Mouse (Mus musculus) forebrain, embryonic 16.5 days (tissue): ENCODE measurements around the gene St6galnac4. TPM values are rescaled to one million over a fixed set of nuclear protein-coding genes. Genes with fewer than 3 reads are reported as not detected.

Source experiments
- ATAC-seq: fragments of 200-750 bp; cut with Nextera tagmentation; 2 replicates; pipeline ENCODE4 v1.8.0; 2017; ENCODE audit warnings: mild to moderate bottlenecking, moderate library complexity
- H3K27ac ChIP-seq: fragments of 300-500 bp; sonication (generic); 2 replicates; pipeline ENCODE4 v1.5.1; 2014; ENCODE audit warnings: low read length, control low read depth
- H3K27me3 ChIP-seq: fragments of 300-500 bp; sonication (generic); replicated peaks from 2 replicates; pipeline ENCODE4 v1.6.1; 2014; ENCODE audit warnings: low read length; ENCODE audit not compliant: control insufficient read depth, insufficient read depth
- H3K36me3 ChIP-seq: fragments of 300-500 bp; sonication (generic); 2 replicates; pipeline ENCODE4 v1.6.1; 2014; ENCODE audit not compliant: control insufficient read depth, insufficient read depth
- H3K4me1 ChIP-seq: fragments of 300-500 bp; sonication (generic); replicated peaks from 2 replicates; pipeline ENCODE4 v1.6.1; 2014; ENCODE audit warnings: low read length; ENCODE audit not compliant: control insufficient read depth, insufficient read depth
- H3K4me2 ChIP-seq: fragments of 300-500 bp; sonication (generic); 2 replicates; pipeline ENCODE4 v1.6.1; 2014; ENCODE audit warnings: mild to moderate bottlenecking, low read length, control low read depth
- H3K4me3 ChIP-seq: fragments of 300-500 bp; sonication (generic); replicated peaks from 2 replicates; pipeline ENCODE4 v1.5.1; 2014; ENCODE audit warnings: mild to moderate bottlenecking, low read length, control low read depth
- H3K9ac ChIP-seq: fragments of 300-500 bp; sonication (generic); replicated peaks from 2 replicates; pipeline ENCODE4 v1.6.1; 2014; ENCODE audit warnings: low read depth, low read length, control low read depth
- H3K9me3 ChIP-seq: fragments of 300-500 bp; sonication (generic); 2 replicates; pipeline ENCODE4 v1.6.1; 2016; ENCODE audit warnings: low read length; ENCODE audit not compliant: control insufficient read depth
- WGBS: fragments of 180-500 bp; shearing (Covaris S2); extraction: QIAGEN DNeasy Blood & Tissue Kit; methylation state at CpG from one replicate; pipeline ENCODE4 v1.1.7; 2014; 5-methylcytosine and 5-hydroxymethylcytosine counted together
- polyA plus RNA-seq: library from polyadenylated mRNA; unstranded; fragments of >200 nt; fragmentation: Nextera tagmentation; extraction: Ambion mirVana; gene quantifications from 2 replicates; pipeline ENCODE4 v1.2.1, GENCODE M21; 2015

St6galnac4 gene
- polyA plus RNA-seq, 1 experiment from 2014 or later: 29.6 TPM

DNA sequence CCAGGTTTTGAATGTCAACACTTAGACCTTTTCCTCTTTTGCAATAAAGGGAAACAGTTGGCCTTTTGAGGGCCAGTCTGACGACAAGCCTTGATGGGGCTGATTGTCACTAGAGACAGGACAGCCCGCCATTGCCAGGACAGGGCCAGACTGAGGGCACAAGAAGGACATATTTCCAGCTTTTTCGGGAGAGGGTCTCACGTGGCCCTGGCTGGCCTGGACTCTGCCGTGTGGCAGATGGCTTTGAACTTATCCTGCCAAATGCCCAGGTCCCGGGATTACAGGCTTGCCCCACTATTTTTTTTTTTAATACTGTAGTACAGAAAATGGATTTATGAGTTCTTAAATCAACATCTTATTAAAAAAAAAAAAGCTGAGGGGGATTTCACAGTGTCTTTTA, 4.4 kb downstream of the St6galnac4 start:
- Histone ChIP-seq H3K27me3 (no peaks in the 10 kb centered on the region), H3K4me3 (no peak overlapping the region), H3K4me2 (no peak overlapping the region), H3K4me1 (peaks cover 26% of the 10 kb centered on the region), H3K36me3 (no peaks in the 10 kb centered on the region), H3K27ac (no peak overlapping the region), H3K9me3 (no peaks in the 10 kb centered on the region), H3K9ac (no peak overlapping the region)
- 83% methylated on average over 6 of the region's 6 CpGs for WGBS
- no peak for ATAC-seq

DNA sequence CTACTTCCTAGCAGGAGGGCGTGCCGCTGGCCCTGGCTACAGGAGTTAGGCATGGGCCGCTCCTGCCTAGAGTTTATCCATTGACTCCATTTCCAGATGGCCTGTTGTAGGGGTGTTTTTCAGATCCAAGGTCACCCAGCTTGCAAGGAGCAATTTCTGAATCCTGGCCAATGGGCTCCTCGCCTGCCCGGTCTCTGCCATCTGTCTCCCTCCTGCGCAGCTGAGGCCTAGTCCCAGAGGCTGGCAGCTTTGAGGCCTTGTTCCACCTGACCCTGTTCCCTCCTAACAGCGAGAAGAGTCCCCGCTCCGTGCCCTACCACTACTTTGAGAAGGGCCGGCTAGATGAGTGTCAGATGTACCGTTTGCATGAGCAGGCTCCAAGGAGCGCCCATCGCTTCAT, 9.8 kb downstream of the St6galnac4 start:
- 0 out of 2 replicates have a peak, but pooled peaks have one; percentile 26 for ATAC-seq
- Histone ChIP-seq H3K9me3 (no peaks in the 10 kb centered on the region), H3K27me3 (no peaks in the 10 kb centered on the region), H3K36me3 (no peaks in the 10 kb centered on the region), H3K9ac (no peak overlapping the region), H3K4me1 (peaks cover 4% of the 10 kb centered on the region; the same call in 1 of the 2 replicates), H3K27ac (no peak overlapping the region), H3K4me2 (no peak overlapping the region), H3K4me3 (no peak overlapping the region)
- WGBS: 65% methylated on average over 13 of the region's 13 CpGs

DNA sequence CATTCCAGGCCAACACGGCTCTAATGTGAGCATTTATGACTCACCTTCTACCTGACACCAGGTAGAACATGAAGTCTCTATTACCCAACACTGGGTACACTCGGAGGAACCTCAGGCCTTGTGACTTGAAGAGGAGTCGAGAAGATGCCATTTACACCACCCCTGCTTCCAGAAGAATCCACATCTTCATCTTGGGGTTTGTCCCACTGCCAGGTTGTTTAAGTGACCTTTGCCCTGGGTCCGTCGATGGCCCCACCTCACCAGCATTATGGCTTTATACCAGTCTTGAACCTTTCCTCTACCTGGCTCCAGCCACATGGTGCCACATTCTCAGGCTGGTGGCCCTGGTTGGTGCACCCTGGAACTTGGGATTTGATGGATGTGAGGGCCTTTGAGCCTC, 10.4 kb downstream of the St6galnac4 start:
- no peaks in the 10 kb centered on the region for H3K36me3 ChIP-seq
- no peaks in the 10 kb centered on the region for H3K9me3 ChIP-seq
- H3K4me3 ChIP-seq: no peak overlapping the region
- 93% methylated on average over 5 of the region's 5 CpGs for WGBS
- peaks cover 5% of the 10 kb centered on the region for H3K4me1 ChIP-seq
- no peak for ATAC-seq
- no peak overlapping the region for H3K9ac ChIP-seq
- H3K4me2 ChIP-seq: no peak overlapping the region
- no peak overlapping the region for H3K27ac ChIP-seq
- no peaks in the 10 kb centered on the region for H3K27me3 ChIP-seq

DNA sequence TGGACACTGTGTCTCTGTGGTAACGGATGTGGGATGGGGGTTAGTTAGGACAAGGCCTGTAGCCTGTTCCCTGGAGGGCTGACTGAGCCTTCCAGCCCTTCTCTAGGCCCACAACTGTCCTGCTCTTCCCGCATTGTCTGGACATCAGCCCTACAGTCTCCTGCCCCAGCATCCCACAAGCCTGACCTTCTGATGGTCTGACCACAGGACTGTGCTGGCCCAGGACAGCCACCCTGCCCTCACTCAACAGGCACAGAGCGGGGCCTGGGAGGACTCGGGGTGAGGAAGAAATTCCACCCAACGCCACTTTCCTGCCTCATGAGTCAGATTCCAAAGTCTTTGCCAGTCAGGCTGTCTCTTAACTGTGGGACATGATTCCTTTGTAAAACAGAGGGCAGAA, 10.8 kb downstream of the St6galnac4 start:
- H3K27me3 ChIP-seq: no peaks in the 10 kb centered on the region
- WGBS: 90% methylated on average over 5 of the region's 5 CpGs

GRCm38 (mm10) chr2:32598506-32598905, 11.6 kb downstream of the St6galnac4 start:
- no peak overlapping the region for H3K27ac ChIP-seq
- ATAC-seq: no peak
- WGBS: 84% methylated on average over 8 of the region's 8 CpGs

More for the DNA sequence above, 10.8 kb downstream of the St6galnac4 start:
- H3K4me2 ChIP-seq: no peak overlapping the region
- H3K36me3 ChIP-seq: no peaks in the 10 kb centered on the region
- no peak for ATAC-seq
- no peaks in the 10 kb centered on the region for H3K9me3 ChIP-seq
- no peak overlapping the region for H3K27ac ChIP-seq
- no peak overlapping the region for H3K9ac ChIP-seq
- H3K4me3 ChIP-seq: no peak overlapping the region
- peaks cover 10% of the 10 kb centered on the region for H3K4me1 ChIP-seq

GRCm38 (mm10) chr2:32599409-32599808, 12.5 kb downstream of the St6galnac4 start, which contains the start of gene St6galnac6:
St6galnac6 (plus strand) TSS chr2:32599709.
- no peak for ATAC-seq
- H3K36me3 ChIP-seq: no peaks in the 10 kb centered on the region
- WGBS: 88% methylated on average over 3 of the region's 3 CpGs
- no peak within 1 kb of the TSS for H3K27ac ChIP-seq
- no peaks in the 10 kb centered on the region for H3K9me3 ChIP-seq
- H3K4me3 ChIP-seq: no peak within 1 kb of the TSS
- peaks cover 10% of the 10 kb centered on the region for H3K4me1 ChIP-seq
- H3K4me2 ChIP-seq: no peak within 1 kb of the TSS
- H3K9ac ChIP-seq: no peak within 1 kb of the TSS
- no peaks in the 10 kb centered on the region for H3K27me3 ChIP-seq

More at GRCm38 (mm10) chr2:32598506-32598905, 11.6 kb downstream of the St6galnac4 start:
- Histone ChIP-seq H3K9me3 (no peaks in the 10 kb centered on the region), H3K4me3 (no peak overlapping the region), H3K4me2 (no peak overlapping the region), H3K9ac (no peak overlapping the region), H3K36me3 (no peaks in the 10 kb centered on the region), H3K27me3 (no peaks in the 10 kb centered on the region), H3K4me1 (peaks cover 10% of the 10 kb centered on the region)

DNA sequence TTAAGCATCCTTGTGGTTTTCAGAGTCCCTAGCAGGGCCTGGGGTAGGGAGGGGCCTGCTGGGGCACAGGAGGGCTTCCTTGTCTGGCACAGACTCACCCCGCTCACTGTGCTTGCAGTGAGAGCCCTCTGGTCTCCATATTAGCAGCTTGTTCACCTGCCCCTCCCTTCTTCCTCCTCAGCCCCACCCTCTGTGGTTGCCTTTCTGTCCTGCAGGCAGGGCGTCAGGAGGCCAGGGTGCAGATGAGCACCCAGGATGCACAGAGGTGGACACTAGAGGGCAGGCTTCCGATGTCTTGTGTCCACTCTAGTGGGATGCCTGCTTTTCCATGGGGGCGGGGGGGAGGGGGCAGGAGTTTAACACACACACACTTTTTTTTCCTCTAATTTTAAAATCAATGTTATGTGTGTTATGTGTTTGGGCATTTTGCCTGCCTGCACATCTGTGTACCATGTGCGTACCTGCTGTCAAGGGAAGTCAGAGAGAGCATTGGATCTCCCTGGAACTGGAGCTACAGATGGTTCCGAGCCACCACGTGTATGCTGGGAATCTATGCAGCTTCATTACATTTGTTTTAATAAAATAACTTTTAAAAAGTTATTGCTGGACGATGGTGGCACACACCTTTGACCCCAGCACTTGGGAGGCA, 14.6 kb downstream of the St6galnac4 start:
- Histone ChIP-seq H3K9me3 (no peaks in the 10 kb centered on the region), H3K4me1 (peaks cover 10% of the 10 kb centered on the region), H3K36me3 (no peaks in the 10 kb centered on the region), H3K27ac (no peak overlapping the region), H3K4me2 (no peak overlapping the region), H3K9ac (no peak overlapping the region), H3K4me3 (no peak overlapping the region), H3K27me3 (no peaks in the 10 kb centered on the region)
- no peak for ATAC-seq
- WGBS: 35% methylated on average over 8 of the region's 8 CpGs

- H3K4me1 ChIP-seq: peaks cover 9% of the 10 kb centered on the region
- peak overlapping the region; percentile 47 for H3K4me2 ChIP-seq
- no peak overlapping the region for H3K9ac ChIP-seq
- no peaks in the 10 kb centered on the region for H3K9me3 ChIP-seq
- peak overlapping the region; percentile 31 for H3K4me3 ChIP-seq
- H3K36me3 ChIP-seq: no peaks in the 10 kb centered on the region
- 0% methylated on average over 11 of the region's 11 CpGs for WGBS
- H3K27ac ChIP-seq: no peak overlapping the region
- ATAC-seq: no peak
- 0 out of 2 replicates have a peak, but pooled peaks cover 2% of the 10 kb centered on the region for H3K27me3 ChIP-seq
Observed at GRCm38 (mm10) chr2:32602600-32603054, 15.7 kb downstream of the St6galnac4 start.

- WGBS: 58% methylated on average over 10 of the region's 10 CpGs
- H3K9ac ChIP-seq: no peak overlapping the region
- H3K27me3 ChIP-seq: 0 out of 2 replicates have a peak, but pooled peaks cover 2% of the 10 kb centered on the region
- H3K4me1 ChIP-seq: peaks cover 18% of the 10 kb centered on the region
- no peak for ATAC-seq
- no peaks in the 10 kb centered on the region for H3K9me3 ChIP-seq
- H3K4me2 ChIP-seq: no peak overlapping the region
- H3K27ac ChIP-seq: no peak overlapping the region
- no peaks in the 10 kb centered on the region for H3K36me3 ChIP-seq
- no peak overlapping the region for H3K4me3 ChIP-seq
Observed at GRCm38 (mm10) chr2:32604631-32605030, 17.7 kb downstream of the St6galnac4 start.
